Mouse (Mus musculus) layer of hippocampus, adult 2 months (tissue): ENCODE data around the gene Sult6b2. TPM values are rescaled to one million over a fixed set of nuclear protein-coding genes. Genes with fewer than 3 reads are reported as not detected.

Source experiments
- DNase-seq, 2 experiments: peaks; one replicate each; pipeline ENCODE4 v3.0.0; 2022; ENCODE audit warnings: low spot score in 2 of 2
- H3K27ac ChIP-seq: fragments of 200-600 bp; 2 replicates; pipeline ENCODE4 v1.8.1; 2022
- H3K4me3 ChIP-seq: fragments of 200-600 bp; 2 replicates; pipeline ENCODE4 v1.8.1; 2022; ENCODE audit warnings: mild to moderate bottlenecking
- CTCF ChIP-seq: fragments of 200-600 bp; conservative IDR thresholded peaks from 2 replicates; pipeline ENCODE4 v1.8.1; 2022; ENCODE audit warnings: antibody characterized with exemption, mild to moderate bottlenecking, moderate library complexity
- total RNA-seq, 2 experiments: library from RNA; stranded (reverse); gene quantifications; 2 replicates each; pipeline ENCODE4 v1.2.3; 2021

The Sult6b2 gene
- total RNA-seq, 2 experiments from 2014 or later: 0.15 to 0.39 TPM

DNA sequence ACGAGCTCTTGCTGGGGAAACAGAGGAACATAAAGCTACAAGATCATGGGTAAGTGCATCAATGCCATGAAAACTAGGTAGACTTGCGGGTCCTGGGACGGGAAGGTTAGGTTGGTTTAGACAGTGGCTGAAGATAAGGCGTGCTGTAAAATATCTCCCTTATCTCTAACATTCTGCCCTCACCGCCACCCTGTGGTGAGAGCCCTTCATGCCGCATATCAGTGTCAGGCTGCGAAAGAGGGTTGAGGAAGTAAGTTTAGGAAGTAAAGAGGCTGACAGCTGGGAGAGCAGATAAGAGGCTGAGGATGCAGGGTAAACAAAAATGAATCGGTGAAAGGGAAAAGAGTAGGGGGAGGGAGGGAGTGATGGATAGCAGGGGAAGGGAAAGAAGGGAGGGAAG, 26.9 kb upstream of the Sult6b2 start:
- peak; percentile 51 for TF ChIP-seq CTCF
- no peak overlapping the region for H3K4me3 ChIP-seq
- no peak for DNase-seq
- no peak overlapping the region for H3K27ac ChIP-seq

DNA sequence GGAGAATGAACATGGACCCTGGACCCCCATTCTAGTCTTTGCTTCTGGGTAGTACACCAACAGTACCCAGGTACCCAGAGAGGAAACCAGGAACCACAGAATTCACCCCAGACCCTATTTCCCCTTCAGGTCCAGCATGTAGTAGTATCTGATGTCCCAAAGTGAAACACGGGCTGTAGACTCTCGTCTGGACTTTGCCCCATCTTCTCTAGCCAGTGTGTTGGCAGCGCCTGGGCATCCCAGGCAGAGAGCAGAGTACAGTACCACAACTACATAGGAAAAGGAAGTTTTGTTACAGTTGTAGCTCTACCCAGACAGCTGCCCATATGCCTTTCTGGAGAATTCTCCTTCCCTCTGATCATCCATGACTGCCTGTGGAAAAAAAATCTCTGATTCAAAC, 25.9 kb upstream of the Sult6b2 start:
- DNase-seq: no peak
- H3K4me3 ChIP-seq: no peak overlapping the region
- TF ChIP-seq CTCF: no peak
- no peak overlapping the region for H3K27ac ChIP-seq

DNA sequence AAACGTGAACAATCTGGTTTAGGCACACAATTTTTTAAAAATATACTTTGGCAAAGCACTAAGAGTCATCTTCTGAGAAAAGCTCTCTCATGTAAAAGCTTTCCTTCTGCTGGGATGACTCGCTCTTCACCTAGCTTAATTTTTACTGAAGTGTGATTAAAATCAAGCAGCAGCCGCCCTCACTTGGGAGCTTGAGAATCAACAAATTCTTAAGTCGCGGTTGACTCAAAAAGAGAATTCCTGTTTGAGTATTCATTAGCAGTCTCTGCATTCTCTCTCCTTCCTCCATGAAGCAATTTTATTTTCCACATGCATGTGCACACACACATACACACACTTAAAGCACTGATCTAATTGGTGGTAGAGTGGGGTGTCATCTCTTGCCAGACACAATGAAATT, 21.1 kb upstream of the Sult6b2 start:
- Histone ChIP-seq H3K27ac (no peak overlapping the region), H3K4me3 (no peak overlapping the region)
- no peak for TF ChIP-seq CTCF
- no peak for DNase-seq

DNA sequence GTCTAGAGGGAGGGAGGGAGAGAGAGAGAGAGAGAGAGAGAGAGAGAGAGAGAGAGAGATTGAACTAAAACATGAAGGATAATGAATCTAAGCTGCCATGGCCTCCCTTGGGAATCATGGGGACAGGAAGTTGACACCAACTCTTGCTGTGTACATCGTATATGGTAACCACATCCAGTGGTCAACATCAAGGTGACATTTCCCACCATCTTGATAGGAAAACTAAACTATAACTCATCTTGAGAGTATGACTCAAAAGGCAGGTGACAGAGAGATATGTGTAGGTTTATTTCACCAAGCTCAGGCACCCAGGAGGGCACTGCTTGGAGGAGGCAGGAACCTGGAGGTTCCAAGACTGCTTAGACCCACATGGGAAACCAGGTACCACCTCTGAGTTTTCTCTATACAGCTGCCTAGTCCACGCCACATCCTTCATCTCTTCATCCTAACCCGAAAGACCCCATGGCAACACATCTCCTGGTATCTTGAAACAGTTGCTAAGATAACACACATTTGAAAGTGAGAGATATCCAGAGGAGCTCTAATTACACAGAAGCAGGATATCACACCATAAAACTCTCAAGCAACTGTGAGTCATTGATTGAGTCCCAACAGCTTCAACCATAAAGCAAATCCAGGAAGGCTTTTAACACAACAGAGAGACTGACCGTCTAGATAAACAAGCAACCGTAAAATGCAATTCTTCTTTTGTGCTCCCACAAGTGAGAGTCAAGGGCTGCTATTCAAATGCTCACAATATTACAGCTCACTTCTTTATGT, 18.9 kb upstream of the Sult6b2 start:
- H3K27ac ChIP-seq: no peak overlapping the region
- no peak for DNase-seq
- no peak overlapping the region for H3K4me3 ChIP-seq
- no peak for TF ChIP-seq CTCF

DNA sequence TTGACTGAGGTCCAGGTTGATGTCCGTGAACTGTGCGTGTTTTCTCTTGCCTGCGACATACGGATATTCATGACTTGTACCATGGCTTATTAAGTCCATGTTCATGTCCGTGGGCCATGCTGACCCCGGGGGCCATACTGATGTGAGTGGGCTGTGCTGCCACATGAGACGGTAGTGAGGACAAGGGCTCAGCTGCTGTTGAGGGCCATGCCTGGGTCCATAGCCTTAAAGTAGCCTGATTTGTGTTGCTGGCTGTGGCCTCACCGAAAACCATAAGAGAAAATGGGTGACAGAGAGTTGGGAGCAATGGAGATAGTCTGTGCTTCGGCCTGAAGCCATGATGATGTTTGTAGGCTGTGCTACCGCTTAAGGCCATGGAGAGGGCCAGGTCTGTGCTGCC, 14.0 kb upstream of the Sult6b2 start:
- Histone ChIP-seq H3K27ac (no peak overlapping the region), H3K4me3 (no peak overlapping the region)
- no peak for TF ChIP-seq CTCF
- DNase-seq: no peak

DNA sequence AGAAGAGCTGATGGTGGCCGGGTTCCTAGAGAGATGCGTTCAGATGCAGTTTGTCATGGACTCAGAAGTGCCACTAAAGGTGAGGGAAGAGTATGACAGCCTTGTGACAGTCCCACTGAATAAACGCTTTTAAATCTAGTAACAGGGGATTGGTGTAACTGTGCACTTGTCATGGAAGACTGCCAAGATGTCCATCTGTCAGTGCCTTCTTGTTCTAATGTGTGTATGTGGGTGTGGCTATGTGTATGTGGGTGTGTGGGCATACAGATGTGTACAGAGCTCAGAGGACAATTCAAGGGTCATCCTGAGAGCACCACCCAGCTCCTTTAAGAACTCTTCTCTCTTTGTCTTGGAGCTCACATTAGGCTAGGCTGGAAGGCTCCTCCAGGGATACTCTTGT, 11.2 kb upstream of the Sult6b2 start:
- peak in 1 of 2 experiments; percentile 21 for DNase-seq
- TF ChIP-seq CTCF: no peak
- no peak overlapping the region for H3K4me3 ChIP-seq
- H3K27ac ChIP-seq: no peak overlapping the region

DNA sequence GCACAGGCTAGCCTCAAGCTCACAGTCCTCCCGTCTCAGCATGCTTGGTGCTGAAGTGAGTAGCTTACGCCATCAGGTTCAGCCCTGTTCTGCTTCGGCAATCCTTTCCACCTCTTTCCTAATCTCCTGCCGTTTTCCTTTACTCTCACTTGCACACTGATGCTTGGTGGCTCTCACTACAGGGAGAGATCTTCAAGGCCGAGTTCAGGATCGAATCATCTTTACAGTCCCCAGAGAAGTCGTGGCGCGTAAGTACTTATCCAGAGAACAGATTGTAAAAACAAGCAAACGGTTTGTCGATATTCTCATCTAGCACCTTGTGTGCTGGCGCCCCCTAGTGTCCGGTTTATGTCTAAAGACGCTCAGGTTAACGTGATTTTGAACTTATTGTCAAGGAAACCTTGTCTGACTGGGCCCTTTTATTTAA, 10.2 kb upstream of the Sult6b2 start:
- peak; percentile 97 for TF ChIP-seq CTCF
- peak overlapping the region; percentile 43; the same call in 1 of the 2 replicates for H3K27ac ChIP-seq
- H3K4me3 ChIP-seq: peak overlapping the region; percentile 57
- DNase-seq: peak; percentile 83 to 89

DNA sequence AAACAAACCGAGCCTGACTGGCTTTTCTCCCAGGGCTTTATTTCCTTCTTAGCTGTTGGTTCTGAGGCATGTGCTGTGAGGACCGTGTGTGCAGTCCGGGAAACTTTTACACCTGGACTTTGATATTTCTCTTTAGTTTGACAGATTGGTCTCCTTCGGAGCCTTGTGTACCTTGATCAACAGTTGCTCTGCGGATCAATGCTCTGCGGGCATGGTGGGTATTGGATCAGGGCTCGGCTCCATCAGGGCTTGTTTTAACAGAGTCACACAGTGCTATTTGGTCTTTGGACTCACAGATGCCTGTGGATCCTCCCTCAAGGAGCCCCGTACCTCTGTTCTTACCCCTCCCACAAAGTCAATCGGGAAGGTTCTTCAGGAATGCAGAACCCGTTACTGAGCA, 9.7 kb upstream of the Sult6b2 start:
- TF ChIP-seq CTCF: no peak
- peak overlapping the region; percentile 57 for H3K4me3 ChIP-seq
- no peak overlapping the region; the same call in 1 of the 2 replicates for H3K27ac ChIP-seq
- DNase-seq: no peak

DNA sequence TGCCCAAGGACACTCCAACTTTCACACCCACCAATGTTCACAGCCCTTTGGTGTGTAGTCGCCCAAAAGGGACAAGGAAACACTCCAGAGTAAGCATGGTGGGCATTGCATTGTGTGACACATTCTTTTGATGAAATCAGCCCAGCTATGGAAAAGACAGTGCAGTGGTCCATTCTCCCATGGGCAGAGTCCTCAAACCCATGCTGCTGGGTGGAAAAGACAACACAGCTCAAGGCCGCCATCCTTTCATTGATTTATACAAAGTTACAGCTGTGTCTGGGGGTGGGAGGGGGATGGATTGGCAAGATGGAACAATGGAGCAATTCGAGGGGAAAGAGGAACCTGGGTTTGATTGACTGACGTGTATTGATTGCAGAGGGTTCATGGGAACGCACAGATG, 8.7 kb upstream of the Sult6b2 start:
- H3K27ac ChIP-seq: no peak overlapping the region
- DNase-seq: no peak
- H3K4me3 ChIP-seq: no peak overlapping the region
- no peak for TF ChIP-seq CTCF

DNA sequence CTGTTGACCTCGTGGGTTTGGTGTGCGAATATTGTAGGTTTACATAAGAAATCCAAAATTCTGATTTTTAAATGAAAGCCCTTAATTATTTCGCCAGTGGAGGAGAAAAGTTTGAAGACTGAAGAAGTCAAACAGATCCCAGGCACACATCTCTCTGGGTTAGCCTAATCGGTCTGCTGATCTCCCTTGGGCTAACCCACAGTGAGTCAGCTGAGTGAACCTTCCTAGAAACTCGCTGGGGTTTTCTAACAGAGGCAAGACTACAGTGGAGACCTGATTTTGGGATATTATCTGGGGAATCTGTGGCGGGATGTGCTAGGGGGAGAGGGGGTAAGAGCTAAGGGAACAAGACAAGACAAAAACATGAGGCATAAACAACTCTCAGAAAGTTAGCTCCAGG, 5.9 kb upstream of the Sult6b2 start:
- Histone ChIP-seq H3K27ac (no peak overlapping the region), H3K4me3 (no peak overlapping the region)
- no peak for TF ChIP-seq CTCF
- no peak for DNase-seq

DNA sequence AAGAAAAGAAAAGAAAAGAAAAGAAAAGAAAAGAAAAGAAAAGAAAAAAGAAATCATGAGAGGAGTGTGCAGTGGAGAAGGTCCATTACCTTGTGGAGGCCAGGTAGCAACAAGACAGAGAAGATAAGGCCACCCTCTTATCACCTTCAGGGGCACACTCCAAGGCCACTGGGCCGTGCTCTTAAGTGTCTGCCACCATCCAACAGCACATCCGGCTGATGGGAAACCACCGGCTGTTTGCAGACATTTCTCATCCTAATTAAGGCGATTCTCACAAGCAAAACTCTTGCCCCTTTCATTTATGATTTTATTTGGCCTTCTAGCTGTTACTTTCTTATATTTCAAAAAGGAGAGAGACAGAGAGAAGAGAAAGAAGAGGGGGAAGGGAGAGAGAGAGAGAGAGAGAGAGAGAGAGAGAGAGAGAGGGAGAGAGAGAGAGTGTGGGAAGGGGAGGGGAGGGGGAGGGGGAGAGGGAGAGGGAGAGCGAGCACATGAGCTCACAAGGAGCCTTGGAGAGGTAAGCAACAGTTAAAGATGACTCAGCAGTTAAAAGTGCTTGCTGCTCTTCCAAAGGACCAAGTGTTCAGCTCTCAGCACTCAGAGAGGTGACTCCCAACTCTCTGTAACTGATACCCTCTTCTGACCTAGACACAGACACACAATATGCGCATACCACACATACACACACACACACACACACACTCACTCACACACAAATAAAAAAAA, 5.2 kb upstream of the Sult6b2 start:
- no peak for DNase-seq
- Histone ChIP-seq H3K4me3 (no peak overlapping the region), H3K27ac (no peak overlapping the region)
- no peak for TF ChIP-seq CTCF

DNA sequence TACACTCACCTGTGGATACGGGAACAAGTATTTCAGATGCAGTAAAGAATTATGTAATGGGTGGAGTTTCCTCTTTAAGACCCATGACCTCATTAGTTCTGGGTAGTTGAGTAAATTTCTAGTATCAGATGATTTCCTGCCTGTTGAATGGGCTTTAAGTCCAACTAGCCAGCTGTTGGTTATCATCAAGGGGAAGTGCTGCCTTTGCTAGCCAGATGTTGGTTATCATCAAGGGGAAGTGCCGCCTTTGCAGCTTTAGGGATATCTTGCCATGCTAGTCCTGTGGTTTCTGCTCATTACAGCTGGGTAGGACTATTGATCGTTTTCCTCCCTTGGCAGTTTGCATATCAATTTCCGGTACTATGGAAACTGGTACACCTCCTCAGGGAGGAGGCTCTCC, 2.0 kb upstream of the Sult6b2 start:
- no peak for TF ChIP-seq CTCF
- DNase-seq: no peak
- no peak overlapping the region for H3K27ac ChIP-seq
- no peak overlapping the region for H3K4me3 ChIP-seq

DNA sequence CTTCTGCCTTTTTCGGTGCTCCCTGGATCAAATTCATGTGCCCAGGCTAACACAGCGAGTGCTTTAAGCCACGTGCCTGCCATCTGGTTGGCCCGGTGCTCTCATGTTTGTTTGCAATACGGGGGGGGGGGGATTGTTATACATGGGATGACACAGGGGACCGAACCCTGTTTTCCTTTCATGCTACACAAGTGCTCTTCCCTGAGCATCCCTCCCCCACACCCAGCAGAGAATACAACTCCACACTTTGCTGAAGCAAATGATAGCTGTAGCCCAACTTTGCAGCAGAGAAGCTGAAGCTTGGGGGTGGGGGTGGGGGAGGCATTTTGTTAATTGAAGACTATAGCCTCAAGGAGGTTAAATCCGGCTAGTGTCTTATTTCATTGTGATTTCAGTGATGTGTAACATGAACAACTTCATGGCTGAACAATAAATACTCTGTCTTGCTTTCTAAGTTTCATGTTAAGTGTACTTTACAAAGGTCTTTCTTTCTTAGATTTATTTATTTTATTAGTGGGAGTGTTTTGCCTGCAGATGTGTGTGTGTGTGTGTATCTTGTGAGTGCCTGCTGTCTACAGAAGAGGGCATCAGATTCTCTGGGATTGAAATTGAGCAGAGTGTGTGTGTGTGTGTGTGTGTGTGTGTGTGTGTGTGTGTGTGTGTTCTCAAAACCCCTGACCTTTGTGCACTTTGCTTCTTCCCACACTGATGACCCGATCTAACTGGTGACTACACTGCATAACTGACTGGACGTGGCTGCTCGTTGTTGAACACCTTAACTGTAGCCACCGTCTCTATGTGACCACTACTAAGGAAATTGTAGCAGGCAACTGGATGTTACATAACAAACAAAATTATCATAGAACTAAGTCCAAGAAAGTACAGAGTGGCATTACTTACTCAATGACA, 1.4 kb downstream of the Sult6b2 start:
- DNase-seq: no peak
- Histone ChIP-seq H3K27ac (no peak overlapping the region), H3K4me3 (no peak overlapping the region)
- TF ChIP-seq CTCF: no peak
